In the genomic region with DNA sequence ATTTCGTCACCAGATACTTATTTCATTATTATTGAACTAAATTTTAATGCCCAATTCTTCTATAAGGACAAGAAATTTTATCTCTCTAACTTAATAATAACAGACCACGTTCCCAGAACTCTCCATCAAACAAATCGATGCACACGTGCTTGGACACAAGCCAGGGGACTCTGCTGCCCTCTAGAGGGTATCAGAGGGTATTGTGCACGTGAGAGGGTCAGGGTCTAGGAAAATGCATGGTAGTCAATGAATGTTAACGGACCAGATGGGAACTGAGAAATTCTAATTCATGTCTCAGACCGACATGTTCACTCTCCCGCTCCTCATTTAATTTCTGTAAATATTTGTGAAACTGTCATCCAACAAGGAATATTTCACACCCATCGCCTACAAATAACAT, we compare ENCODE assay signal across 14 mouse cellular contexts. TPM values are rescaled to one million over a fixed set of nuclear protein-coding genes. Genes with fewer than 3 reads are reported as not detected.
DNase-seq lines count a peak whose midpoint lies in the region; ATAC-seq and TF ChIP-seq lines count a peak whose summit lies in the region.
"Had no signal": no experiment of that assay in that cellular context is flagged by ENCODE, and none has a peak within 500 bp of the region (broad histone marks: within the 10 kb centered on the region; RNA-seq: fewer than 3 reads in every experiment).

No protein-coding gene starts in this region.

- no peak for TF ChIP-seq POLR2A in brain, embryonic 14.5 days (IDR thresholded peaks at IDR 0.05; ENCODE audit: borderline replicate concordance, extremely low read depth, insufficient read depth, insufficient read length, poor library complexity, severe bottlenecking)

- no peak overlapping the region for H3K4me3 ChIP-seq in gastrocnemius, adult 2 months
- no peak overlapping the region for H3K4me3 ChIP-seq in midbrain, embryonic 14.5 days (replicated peaks; ENCODE audit: low read depth, low read length)
- H3K4me3 ChIP-seq in midbrain, embryonic 13.5 days (replicated peaks), result no peak overlapping the region
- no peak overlapping the region for H3K4me3 ChIP-seq in kidney, embryonic 16.5 days (ENCODE audit: low read length)
- H3K4me3 ChIP-seq: limb, embryonic 13.5 days; neural tube, embryonic 12.5 days had no signal

- H3K27ac ChIP-seq in gastrocnemius, adult 2 months, result no peak overlapping the region
- no peak overlapping the region for H3K27ac ChIP-seq in midbrain, embryonic 14.5 days (replicated peaks; ENCODE audit: low read depth, low read length)
- H3K27ac ChIP-seq in midbrain, embryonic 13.5 days, result no peak overlapping the region
- no peak overlapping the region for H3K27ac ChIP-seq in kidney, embryonic 16.5 days (ENCODE audit: low read length)
- H3K27ac ChIP-seq: limb, embryonic 13.5 days; neural tube, embryonic 12.5 days had no signal

- no peak for ATAC-seq in midbrain, embryonic 14.5 days (ENCODE audit: low FRiP score, low TSS enrichment)
- ATAC-seq in midbrain, embryonic 13.5 days, result no peak
- no peak for ATAC-seq in kidney, embryonic 16.5 days (ENCODE audit: low FRiP score, low TSS enrichment)
- ATAC-seq: intestine, embryonic 16.5 days had no signal

- no peak for DNase-seq in gastrocnemius, adult 2 months
- no peak for DNase-seq in gastrocnemius, adult 8-10 months (ENCODE audit: low spot score in 2 of 2)
- peak; percentile 60 for DNase-seq in midbrain, embryonic 14.5 days
- DNase-seq in brain, embryonic 14.5 days (ENCODE audit: low read depth), result peak; percentile 61
- DNase-seq in retina, embryonic 14.5 days (ENCODE audit: low spot score), result peak; percentile 59
- DNase-seq in frontal cortex, adult 2 months (ENCODE audit: extremely low spot score in 1 of 2, low spot score in 1 of 2), result no peak
- DNase-seq: cerebellum, adult 11-12 months; gastrocnemius, postnatal 25 days; thymus, postnatal 36 days had no signal

- H3K9ac ChIP-seq in midbrain, embryonic 14.5 days (replicated peaks; ENCODE audit: low read length), result no peak overlapping the region
- no peak overlapping the region for H3K9ac ChIP-seq in midbrain, embryonic 13.5 days (replicated peaks)
- H3K9ac ChIP-seq in kidney, embryonic 16.5 days (replicated peaks; ENCODE audit: low read length), result no peak overlapping the region
- H3K9ac ChIP-seq: limb, embryonic 13.5 days; neural tube, embryonic 12.5 days had no signal

- TF ChIP-seq CTCF in gastrocnemius, adult 2 months (IDR thresholded peaks at IDR 0.05), result peak; percentile 39; the same call in 1 of the 2 replicates
- TF ChIP-seq CTCF in brain, embryonic 14.5 days (IDR thresholded peaks at IDR 0.05; ENCODE audit: borderline replicate concordance, extremely low read depth, insufficient read depth, insufficient read length), result peak; percentile 73

- WGBS in midbrain, embryonic 14.5 days, result 54% methylated on average over 9 of the region's 9 CpGs
- 58% methylated on average over 9 of the region's 9 CpGs for WGBS in midbrain, embryonic 13.5 days
- WGBS in kidney, embryonic 16.5 days, result 66% methylated on average over 9 of the region's 9 CpGs

- no peaks in the 10 kb centered on the region for H3K27me3 ChIP-seq in midbrain, embryonic 14.5 days (ENCODE audit: control insufficient read depth, insufficient read depth, low read length)
- H3K27me3 ChIP-seq in midbrain, embryonic 13.5 days, result no peaks in the 10 kb centered on the region
- no peaks in the 10 kb centered on the region for H3K27me3 ChIP-seq in kidney, embryonic 16.5 days (ENCODE audit: insufficient read depth, low read length)
- H3K27me3 ChIP-seq: neural tube, embryonic 12.5 days had no signal

- no peaks in the 10 kb centered on the region for H3K36me3 ChIP-seq in midbrain, embryonic 14.5 days (ENCODE audit: control insufficient read depth, insufficient read depth, low read length)
- no peaks in the 10 kb centered on the region for H3K36me3 ChIP-seq in midbrain, embryonic 13.5 days
- no peaks in the 10 kb centered on the region for H3K36me3 ChIP-seq in kidney, embryonic 16.5 days (ENCODE audit: insufficient read depth, low read length)
- H3K36me3 ChIP-seq: limb, embryonic 13.5 days; neural tube, embryonic 12.5 days had no signal

- intact Hi-C loops in gastrocnemius, adult 2 months (cut with DNase I), result no loop called here

- no peaks in the 10 kb centered on the region for H3K4me1 ChIP-seq in midbrain, embryonic 14.5 days (ENCODE audit: control insufficient read depth, insufficient read depth, low read length)
- no peaks in the 10 kb centered on the region for H3K4me1 ChIP-seq in midbrain, embryonic 13.5 days (replicated peaks)
- no peaks in the 10 kb centered on the region for H3K4me1 ChIP-seq in kidney, embryonic 16.5 days (ENCODE audit: insufficient read depth, low read length)
- H3K4me1 ChIP-seq: limb, embryonic 13.5 days; neural tube, embryonic 12.5 days had no signal

- no peaks in the 10 kb centered on the region for H3K9me3 ChIP-seq in midbrain, embryonic 14.5 days (ENCODE audit: control insufficient read depth, low read length)
- H3K9me3 ChIP-seq in midbrain, embryonic 13.5 days, result no peaks in the 10 kb centered on the region
- H3K9me3 ChIP-seq in kidney, embryonic 16.5 days (ENCODE audit: low read length), result peaks cover 10% of the 10 kb centered on the region
- H3K9me3 ChIP-seq: neural tube, embryonic 12.5 days had no signal

- no peak overlapping the region for H3K4me2 ChIP-seq in midbrain, embryonic 14.5 days (ENCODE audit: low read length)
- H3K4me2 ChIP-seq in midbrain, embryonic 13.5 days (replicated peaks), result no peak overlapping the region
- no peak overlapping the region for H3K4me2 ChIP-seq in kidney, embryonic 16.5 days (replicated peaks; ENCODE audit: low read depth, low read length)
- H3K4me2 ChIP-seq: limb, embryonic 13.5 days; neural tube, embryonic 12.5 days had no signal

RNA-seq across cellular contexts. Expression of a gene that starts 18.5 kb away (rescaled TPM):
- total RNA-seq in gastrocnemius, adult 2 months (2021), result 1 to 10 TPM; 6.5 to 8.9 TPM
- 10 to 100 TPM in 1 of 4 experiments, 1 to 10 TPM in 3; 6.2 to 10.4 (median 7.7) TPM for total RNA-seq in gastrocnemius, adult 8-10 months (2022)
- polyA plus RNA-seq in midbrain, embryonic 14.5 days (2014; fragmentation: Nextera tagmentation; extraction: Ambion mirVana), result 75.9 and 87.0 TPM in 2 replicates
- polyA plus RNA-seq in midbrain, embryonic 13.5 days (2015; fragmentation: Nextera tagmentation; extraction: Ambion mirVana), result 95.8 and 101 TPM in 2 replicates
- 98.9 and 145 TPM in 2 replicates for polyA plus RNA-seq in brain, embryonic 14.5 days (2012; rRNA removed)
- 114 and 128 TPM in 2 replicates for polyA plus RNA-seq in kidney, embryonic 16.5 days (2015; fragmentation: Nextera tagmentation; extraction: Ambion mirVana)
- 49.8 and 56.4 TPM in 2 replicates for polyA plus RNA-seq in frontal cortex, adult 2 months (2012; rRNA removed)

RNA-seq across cellular contexts. Expression of a gene that starts 32.4 kb away (rescaled TPM):
- total RNA-seq in gastrocnemius, adult 2 months (2021), result 10 to 100 TPM in 1 of 2 experiments, 1 to 10 TPM in 1; 6.7 to 14.8 TPM
- 1 to 10 TPM; 4.6 to 7.7 (median 6.2) TPM for total RNA-seq in gastrocnemius, adult 8-10 months (2022)
- polyA plus RNA-seq in midbrain, embryonic 14.5 days (2014; fragmentation: Nextera tagmentation; extraction: Ambion mirVana), result 0.86 and 2.0 TPM in 2 replicates
- 2.0 and 2.1 TPM in 2 replicates for polyA plus RNA-seq in midbrain, embryonic 13.5 days (2015; fragmentation: Nextera tagmentation; extraction: Ambion mirVana)
- polyA plus RNA-seq in brain, embryonic 14.5 days (2012; rRNA removed), result 5.9 and 8.3 TPM in 2 replicates
- polyA plus RNA-seq in kidney, embryonic 16.5 days (2015; fragmentation: Nextera tagmentation; extraction: Ambion mirVana), result 0.59 and 1.0 TPM in 2 replicates
- 10.7 and 10.8 TPM in 2 replicates for polyA plus RNA-seq in frontal cortex, adult 2 months (2012; rRNA removed)

Comparison
In these comparisons a context has a peak if more than half of its experiments do, and no peak if none do; other contexts are left out.
1. DNase-seq: peak in midbrain, embryonic 14.5 days (single experiment), brain, embryonic 14.5 days (single experiment) and retina, embryonic 14.5 days (single experiment); none in gastrocnemius, adult 2 months (single experiment), gastrocnemius, adult 8-10 months (0 of 2) and frontal cortex, adult 2 months (0 of 2).